Mouse (Mus musculus): Measurements from ENCODE around the gene Cdk14.
A peak's percentile ranks its signal among the peaks of the same experiment; 100 is the strongest.
"Not testable (repeated sequence)": the region's sequence is repeated elsewhere in the genome, so short reads cannot be mapped to it uniquely, and the experiment has no call there.

The Cdk14 gene

DNA sequence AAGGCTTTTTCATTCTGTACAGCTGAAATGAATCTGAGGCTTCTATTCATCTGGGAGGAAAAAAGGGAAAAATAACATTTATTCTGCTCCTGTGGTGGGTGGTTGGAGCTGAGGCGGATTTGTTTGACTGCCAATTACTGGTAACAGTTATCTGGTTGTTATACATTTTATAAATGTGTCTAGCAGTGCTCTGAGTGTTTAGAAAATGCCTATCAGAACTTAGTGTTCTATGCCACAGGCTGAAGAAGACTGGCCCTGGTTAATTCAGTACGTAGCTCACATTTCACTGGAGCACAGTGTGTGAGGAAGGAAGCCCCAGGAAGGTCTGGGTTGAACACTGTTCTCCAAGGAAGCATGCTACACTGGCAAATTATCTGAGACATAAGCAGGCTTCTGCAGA lies 429.1 kb downstream of the Cdk14 start:
- DNase-seq (ENCODE audit: low spot score in 2 of 2), result peak in 1 of 2 experiments; percentile 55

GRCm38 (mm10) chr5:4990237-4990636 lies 429.9 kb downstream of the Cdk14 start:
- no peak for DNase-seq (ENCODE audit: low spot score in 2 of 2)

GRCm38 (mm10) chr5:4986181-4986580 lies 433.9 kb downstream of the Cdk14 start:
- no peak for DNase-seq (ENCODE audit: low spot score in 2 of 2)

GRCm38 (mm10) chr5:4979551-4979950 lies 440.6 kb downstream of the Cdk14 start:
- DNase-seq (ENCODE audit: low spot score in 2 of 2), result peak in 1 of 2 experiments; percentile 36

GRCm38 (mm10) chr5:4973408-4973807 lies 446.7 kb downstream of the Cdk14 start:
- DNase-seq (ENCODE audit: low spot score in 2 of 2), result no peak

- DNase-seq (ENCODE audit: low spot score in 2 of 2), result peak in 1 of 2 experiments; percentile 70
These were observed 458.0 kb downstream of the Cdk14 start for GRCm38 (mm10) chr5:4962063-4962610.

GRCm38 (mm10) chr5:4961636-4962035 lies 458.5 kb downstream of the Cdk14 start:
- DNase-seq (ENCODE audit: low spot score in 2 of 2), result no peak

DNA sequence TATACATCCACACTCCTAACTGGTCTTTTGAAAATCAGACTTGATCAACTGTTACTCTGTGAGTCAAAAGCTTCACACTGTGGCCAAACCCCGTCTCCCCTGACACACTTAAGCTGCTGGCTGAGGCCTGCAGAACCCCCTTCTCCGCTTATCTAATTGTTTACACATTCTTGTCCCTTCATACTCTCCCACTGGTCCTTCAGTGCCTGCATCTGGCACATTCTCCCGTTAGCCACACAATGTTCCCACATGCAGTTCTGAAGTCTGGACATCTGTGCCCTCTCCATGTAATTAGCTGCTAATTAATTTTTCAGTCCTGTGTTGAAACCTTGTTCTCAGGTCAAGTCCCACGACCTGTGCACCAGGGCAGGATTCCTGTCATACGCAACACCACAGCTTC lies 460.7 kb downstream of the Cdk14 start:
- DNase-seq (ENCODE audit: low spot score in 2 of 2), result no peak

- no peak for DNase-seq (ENCODE audit: low spot score in 2 of 2)
These were observed 464.1 kb downstream of the Cdk14 start for GRCm38 (mm10) chr5:4955993-4956392.

DNA sequence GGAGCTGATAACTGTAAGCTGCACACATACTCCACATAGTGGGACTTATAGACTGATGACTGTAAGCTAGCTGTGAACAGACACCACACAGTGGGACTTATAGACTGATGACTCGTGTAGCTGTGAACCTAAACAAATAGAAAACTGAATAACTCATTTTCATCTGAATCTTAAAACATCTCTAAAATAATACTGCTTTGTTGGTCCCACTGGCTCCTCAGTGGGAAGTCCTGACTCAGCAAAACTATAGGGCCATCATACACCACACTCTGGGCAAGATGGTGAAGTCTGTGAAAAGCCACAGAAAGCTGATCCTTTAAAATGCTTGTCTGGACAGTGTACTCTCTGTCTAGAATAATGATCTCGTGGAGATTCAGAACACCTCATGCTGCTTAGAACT lies 464.7 kb downstream of the Cdk14 start:
- DNase-seq (ENCODE audit: low spot score in 2 of 2), result no peak

- no peak for DNase-seq (ENCODE audit: low spot score in 2 of 2)
These were observed 470.7 kb downstream of the Cdk14 start for GRCm38 (mm10) chr5:4949433-4949832.

DNA sequence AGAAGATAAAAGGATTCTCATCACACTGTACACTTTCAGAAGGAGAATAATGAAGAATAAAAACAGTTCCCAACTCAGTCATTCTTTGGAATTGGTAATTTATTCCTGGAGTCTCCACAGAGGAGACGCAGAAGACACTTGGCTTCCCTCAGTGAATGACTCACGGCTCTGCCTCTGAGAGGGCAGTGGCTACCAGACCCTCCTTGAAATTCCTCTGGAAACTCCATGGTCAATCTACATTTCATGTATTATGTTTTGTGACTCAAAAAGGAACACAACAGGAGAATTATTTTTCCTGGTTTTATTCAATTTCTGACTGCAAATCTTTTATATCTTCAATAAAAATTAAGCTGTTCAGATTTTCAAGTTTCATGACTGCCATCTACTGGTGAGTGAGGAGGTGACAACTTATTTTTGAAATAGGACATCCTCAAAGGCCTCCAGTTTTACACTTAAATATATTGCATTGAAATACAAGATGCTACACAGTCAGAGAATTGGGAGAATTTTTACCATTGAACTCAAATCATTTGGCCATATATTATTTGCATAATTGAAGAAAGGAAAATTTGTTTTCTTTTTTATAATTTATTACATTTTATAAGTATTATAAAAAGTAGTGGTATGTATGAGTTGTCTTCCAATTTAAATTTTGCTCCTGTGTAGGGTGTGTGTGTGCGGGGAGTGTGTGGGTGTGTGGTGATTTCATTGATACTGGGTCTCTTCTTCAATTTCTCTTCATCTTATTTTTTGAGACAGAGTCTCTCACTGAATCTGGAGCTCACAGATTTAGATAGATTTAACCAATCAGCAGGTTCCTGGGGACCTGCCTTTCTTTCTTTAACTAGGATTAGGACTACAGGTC lies 471.8 kb downstream of the Cdk14 start:
- peak in 1 of 2 experiments; percentile 65 for DNase-seq (ENCODE audit: low spot score in 2 of 2)

- DNase-seq (ENCODE audit: low spot score in 2 of 2), result no peak
These were observed 485.0 kb downstream of the Cdk14 start for GRCm38 (mm10) chr5:4935131-4935530.

DNA sequence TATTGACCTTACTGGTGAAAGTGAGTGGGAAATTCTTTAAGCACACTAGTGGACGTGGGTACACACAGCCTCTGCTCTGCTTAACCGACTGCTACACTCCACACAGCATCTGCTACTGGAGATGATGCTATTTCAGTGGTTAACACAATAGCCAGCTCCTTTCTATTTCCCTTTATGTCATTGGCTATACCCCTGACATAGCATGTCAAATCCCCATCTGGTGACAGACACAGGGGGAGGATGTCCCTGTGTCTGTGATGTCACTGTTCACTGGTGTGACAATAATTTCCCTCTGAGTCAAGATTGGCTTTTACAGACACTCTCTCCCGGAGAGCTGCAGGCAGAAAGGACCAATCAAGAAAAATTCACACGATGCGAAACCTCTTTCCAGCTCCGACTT lies 485.6 kb downstream of the Cdk14 start:
- no peak for DNase-seq (ENCODE audit: low spot score in 2 of 2)

DNA sequence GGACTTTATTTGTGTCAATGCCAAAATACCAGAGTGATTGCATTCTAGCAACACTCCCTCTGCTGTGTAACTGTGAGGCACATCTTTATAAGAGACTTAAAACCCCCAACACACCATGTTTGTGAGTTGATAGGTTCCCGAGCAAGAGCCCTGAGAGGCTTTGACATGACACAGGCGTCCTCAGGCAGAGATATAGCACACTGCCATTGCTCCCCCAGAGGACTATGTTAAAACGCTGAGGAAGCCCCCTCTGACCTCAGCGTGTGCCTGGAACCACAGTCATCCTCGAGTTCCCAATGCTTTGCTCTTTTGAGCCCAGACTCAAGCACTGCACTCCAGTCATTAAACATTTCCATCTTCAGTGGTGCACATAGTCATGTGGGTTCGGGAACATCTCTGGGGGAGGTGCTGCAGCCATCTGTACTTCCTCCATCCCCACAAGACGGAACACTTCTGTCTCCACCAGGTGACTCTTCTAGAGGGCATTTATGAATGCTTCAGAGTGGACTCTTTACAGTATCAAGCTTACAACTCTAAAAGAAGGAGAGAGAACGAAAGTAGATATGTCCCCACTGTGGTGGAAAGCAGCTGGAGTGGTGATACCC lies 488.5 kb downstream of the Cdk14 start:
- DNase-seq (ENCODE audit: low spot score in 2 of 2), result no peak

DNA sequence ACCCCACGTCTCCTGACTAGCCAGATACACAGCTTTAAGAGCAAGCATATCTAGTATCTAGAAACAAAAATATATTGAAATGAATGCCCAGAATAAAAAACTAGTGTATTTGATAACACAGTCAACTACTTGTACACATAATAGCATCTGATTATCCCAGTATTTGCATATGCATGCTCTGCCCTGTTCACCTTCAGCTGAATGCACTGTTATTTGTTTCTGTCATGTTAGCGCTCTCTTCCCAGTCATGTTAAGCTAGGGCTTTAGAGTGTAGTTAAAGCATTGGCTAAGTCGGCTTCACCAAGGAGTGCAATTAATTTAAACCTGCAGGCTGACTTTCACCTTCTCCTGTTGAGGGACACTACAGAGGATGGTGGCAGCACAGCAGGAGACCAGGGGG lies 490.5 kb downstream of the Cdk14 start:
- DNase-seq (ENCODE audit: low spot score in 2 of 2), result no peak

GRCm38 (mm10) chr5:4924866-4925265 lies 495.2 kb downstream of the Cdk14 start:
- no peak for DNase-seq (ENCODE audit: low spot score in 2 of 2)

DNA sequence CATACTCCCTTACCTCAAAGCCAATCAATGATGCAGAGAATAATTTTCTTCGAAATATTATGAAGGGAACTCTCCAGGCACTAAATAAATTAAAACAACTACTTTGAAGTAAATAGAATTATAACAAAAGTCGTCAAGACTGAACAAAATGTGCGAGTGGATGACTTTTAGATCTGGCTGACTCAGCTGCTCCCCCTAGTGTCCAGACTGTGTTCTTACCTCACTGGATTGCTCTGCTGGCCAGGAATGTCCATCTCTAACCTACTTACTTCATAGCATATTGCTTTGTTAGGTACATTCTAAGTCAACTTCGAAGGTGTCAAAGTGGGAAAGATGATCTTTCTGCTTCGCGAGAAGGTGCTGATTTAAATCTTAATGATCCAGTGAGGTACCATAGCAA lies 501.7 kb downstream of the Cdk14 start:
- DNase-seq (ENCODE audit: low spot score in 2 of 2), result peak in 1 of 2 experiments; percentile 58

GRCm38 (mm10) chr5:4917743-4918142 lies 502.4 kb downstream of the Cdk14 start:
- DNase-seq (ENCODE audit: low spot score in 2 of 2), result no peak

GRCm38 (mm10) chr5:4917274-4917673 lies 502.8 kb downstream of the Cdk14 start:
- peak in 1 of 2 experiments; percentile 30 for DNase-seq (ENCODE audit: low spot score in 2 of 2)

- peak in 1 of 2 experiments; percentile 14 for DNase-seq (ENCODE audit: low spot score in 2 of 2)
These were observed 503.5 kb downstream of the Cdk14 start for GRCm38 (mm10) chr5:4916390-4917273.

- not testable (repeated sequence) for DNase-seq (ENCODE audit: low spot score in 2 of 2)
These were observed 515.2 kb downstream of the Cdk14 start for GRCm38 (mm10) chr5:4904911-4905310.
